Mouse (Mus musculus): ENCODE measurements around the gene Rbms3.

The Rbms3 gene

DNA sequence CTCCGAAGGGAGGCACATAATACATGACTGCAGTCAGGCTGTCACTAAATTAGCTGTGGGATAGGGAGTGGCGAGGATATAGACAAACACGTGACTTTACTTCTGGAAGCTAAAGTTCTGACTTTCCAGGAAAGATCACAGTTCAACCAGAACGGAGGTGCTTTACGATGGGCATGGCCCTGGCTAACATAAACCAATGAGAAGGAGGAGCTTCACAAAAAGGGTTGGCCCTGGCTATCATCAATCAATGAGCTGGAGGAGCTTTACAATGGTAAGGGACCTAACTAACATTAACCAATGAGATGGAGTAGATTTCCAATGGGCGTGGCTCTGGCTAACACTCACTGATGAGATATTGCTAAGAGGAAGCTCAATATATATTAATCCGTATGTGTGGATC lies 457.2 kb downstream of the Rbms3 start:
- DNase-seq: no peak

- peak; percentile 69 to 82 for DNase-seq
Observed at GRCm38 (mm10) chr9:117169196-117169595, 460.5 kb downstream of the Rbms3 start.

- DNase-seq: peak; percentile 27 to 35
Observed at GRCm38 (mm10) chr9:117163143-117163542, 466.6 kb downstream of the Rbms3 start.

- DNase-seq: no peak
Observed at GRCm38 (mm10) chr9:117161150-117161549, 468.6 kb downstream of the Rbms3 start.

- DNase-seq: no peak
Observed at GRCm38 (mm10) chr9:117156330-117156905, 473.3 kb downstream of the Rbms3 start.

DNA sequence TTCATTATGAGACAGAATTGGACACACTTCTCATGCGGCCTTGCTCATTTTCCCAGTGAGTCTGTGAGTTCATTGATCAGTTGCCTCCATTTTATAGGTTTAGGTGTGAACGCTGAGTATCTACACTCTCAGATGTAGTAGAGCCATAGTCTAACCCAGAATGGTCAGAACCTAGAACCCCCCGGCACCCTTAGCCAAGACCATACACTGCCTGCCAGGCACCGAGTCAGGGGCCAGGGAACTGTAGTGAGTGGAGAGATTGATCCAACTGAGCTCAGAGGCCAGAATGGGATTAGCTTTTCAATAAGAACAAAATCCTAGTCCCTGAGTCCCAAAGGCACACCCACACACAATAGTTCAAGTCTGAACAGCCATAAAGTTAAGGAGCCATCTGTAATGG lies 475.1 kb downstream of the Rbms3 start:
- no peak for DNase-seq

DNA sequence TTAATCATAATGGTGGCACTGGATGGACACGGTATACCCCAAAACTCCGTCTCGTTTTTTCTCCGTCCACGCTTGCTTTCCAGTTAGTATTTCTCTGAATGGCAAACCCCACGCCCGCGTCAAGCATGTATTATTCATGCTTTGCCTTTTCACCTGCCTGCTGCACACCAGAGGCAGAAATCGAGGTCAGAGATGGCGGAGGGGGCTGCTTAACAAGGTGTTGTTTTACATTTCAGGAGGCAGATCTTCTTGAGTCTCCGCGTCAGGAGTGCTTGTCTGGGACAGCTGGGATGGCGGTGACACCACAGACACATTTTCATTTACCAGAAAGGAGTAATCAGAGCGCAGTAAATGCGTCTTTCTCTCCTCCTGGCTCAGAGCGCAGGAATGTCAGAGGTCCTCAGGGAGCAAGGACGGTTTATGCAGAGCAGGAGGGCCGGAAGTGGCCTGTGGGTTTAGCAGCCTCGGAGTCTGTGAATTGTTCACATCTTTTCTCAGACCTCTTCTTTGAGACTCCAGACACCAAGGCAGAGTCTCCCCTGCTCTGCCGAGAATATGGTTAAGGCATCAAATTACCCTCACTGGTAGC lies 475.9 kb downstream of the Rbms3 start:
- DNase-seq: no peak

- DNase-seq: no peak
Observed at GRCm38 (mm10) chr9:117151951-117152350, 477.8 kb downstream of the Rbms3 start.

GRCm38 (mm10) chr9:117144057-117144723 lies 485.5 kb downstream of the Rbms3 start:
- peak; percentile 69 to 71 for DNase-seq

- DNase-seq: no peak
Observed at GRCm38 (mm10) chr9:117139971-117140370, 489.7 kb downstream of the Rbms3 start.

- no peak for DNase-seq
Observed at GRCm38 (mm10) chr9:117136410-117136809, 493.3 kb downstream of the Rbms3 start.

GRCm38 (mm10) chr9:117134043-117134442 lies 495.7 kb downstream of the Rbms3 start:
- DNase-seq: no peak

GRCm38 (mm10) chr9:117126816-117127215 lies 502.9 kb downstream of the Rbms3 start:
- no peak for DNase-seq

- DNase-seq: no peak
Observed at GRCm38 (mm10) chr9:117125844-117126243, 503.9 kb downstream of the Rbms3 start.

- no peak for DNase-seq
Observed at GRCm38 (mm10) chr9:117121572-117121971, 508.1 kb downstream of the Rbms3 start.

GRCm38 (mm10) chr9:117117181-117117729 lies 512.5 kb downstream of the Rbms3 start:
- peak; percentile 57 to 58 for DNase-seq

DNA sequence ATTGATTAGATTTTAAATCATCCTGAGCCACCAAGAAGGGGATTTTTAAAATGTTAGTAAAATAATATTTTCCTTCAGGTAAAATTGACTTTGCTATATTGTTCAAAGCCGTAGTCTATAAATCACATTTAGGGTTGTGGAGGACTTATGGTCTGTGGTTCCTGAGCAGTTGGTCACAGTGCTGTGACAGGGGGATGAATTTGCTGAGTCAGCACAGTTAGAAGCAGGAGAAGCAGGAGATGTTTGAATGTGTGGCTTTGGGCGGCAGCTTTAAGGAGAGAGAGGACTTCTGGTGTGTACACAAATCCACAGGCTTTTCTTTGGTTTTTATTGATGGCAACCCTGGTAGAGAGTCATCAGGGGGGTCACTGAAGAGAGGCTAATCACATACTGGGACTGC lies 514.1 kb downstream of the Rbms3 start:
- DNase-seq: no peak

DNA sequence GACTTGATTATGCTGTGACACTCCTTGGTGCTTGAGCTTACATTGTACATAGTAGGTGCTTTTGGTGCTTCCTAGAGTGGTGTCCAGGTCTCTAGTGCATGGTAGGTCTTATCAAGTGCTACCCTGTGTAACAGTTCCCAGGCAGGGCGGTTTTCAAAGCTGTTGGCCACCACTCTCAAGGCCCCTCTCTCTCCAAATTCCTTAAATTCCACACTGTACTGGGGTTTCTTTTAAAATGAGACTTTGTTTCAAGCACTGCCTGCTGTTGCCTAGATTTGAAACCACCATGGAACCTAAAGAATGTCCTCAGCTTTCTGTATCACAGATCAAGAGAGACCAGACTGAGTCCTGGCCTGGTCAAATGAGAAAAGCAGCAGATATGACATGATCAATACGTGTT lies 516.1 kb downstream of the Rbms3 start:
- DNase-seq: no peak

- no peak for DNase-seq
Observed at GRCm38 (mm10) chr9:117107926-117108325, 521.8 kb downstream of the Rbms3 start.

GRCm38 (mm10) chr9:117102198-117102930 lies 527.3 kb downstream of the Rbms3 start:
- DNase-seq: no peak

GRCm38 (mm10) chr9:117100181-117100580 lies 529.5 kb downstream of the Rbms3 start:
- DNase-seq: no peak

- no peak for DNase-seq
Observed at GRCm38 (mm10) chr9:117093551-117093950, 536.2 kb downstream of the Rbms3 start.

DNA sequence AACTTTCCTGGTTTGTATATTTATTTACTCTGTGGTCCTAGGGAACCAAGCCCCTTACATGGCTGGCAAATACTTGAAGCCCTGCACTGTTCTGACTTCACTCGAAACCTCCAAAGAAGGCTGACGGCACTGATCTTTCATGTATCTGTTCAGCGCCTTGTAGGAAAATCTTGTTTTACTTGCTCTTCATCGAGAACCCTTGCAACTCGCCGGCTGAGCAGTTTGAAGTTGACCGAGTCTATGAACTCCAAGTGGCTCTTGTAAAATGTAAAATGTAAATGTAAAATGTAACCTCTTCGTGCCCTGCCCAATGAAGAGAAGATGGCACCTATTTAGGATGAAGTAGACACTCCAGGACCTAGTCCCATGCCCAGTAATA lies 537.5 kb downstream of the Rbms3 start:
- no peak for DNase-seq
